Mouse (Mus musculus) hindbrain, embryonic 10.5 days (tissue): ENCODE measurements around the gene Sec24b. TPM values are rescaled to one million over a fixed set of nuclear protein-coding genes. Genes with fewer than 3 reads are reported as not detected.

Experiments
- DNase-seq: peaks from one replicate; pipeline ENCODE4 v3.0.0-alpha.2; 2017; ENCODE audit warnings: low spot score
- H3K27ac ChIP-seq: fragments of 300-500 bp; sonication (generic); 2 replicates; pipeline ENCODE4 v1.5.1; 2016; ENCODE audit warnings: mild to moderate bottlenecking, moderate library complexity
- H3K27me3 ChIP-seq: fragments of 300-500 bp; sonication (generic); 2 replicates; pipeline ENCODE4 v1.6.1; 2016; ENCODE audit warnings: mild to moderate bottlenecking; ENCODE audit not compliant: poor library complexity, insufficient read depth, severe bottlenecking
- H3K36me3 ChIP-seq: fragments of 300-500 bp; sonication (generic); 2 replicates; pipeline ENCODE4 v1.6.1; 2016; ENCODE audit warnings: mild to moderate bottlenecking, moderate library complexity
- H3K4me1 ChIP-seq: fragments of 300-500 bp; sonication (generic); replicated peaks from 2 replicates; pipeline ENCODE4 v1.6.1; 2016; ENCODE audit warnings: mild to moderate bottlenecking
- H3K4me3 ChIP-seq: fragments of 300-500 bp; sonication (generic); 2 replicates; pipeline ENCODE4 v1.5.1; 2016; ENCODE audit warnings: mild to moderate bottlenecking, moderate library complexity
- H3K9me3 ChIP-seq: fragments of 300-500 bp; sonication (generic); 2 replicates; pipeline ENCODE4 v1.6.1; 2016; ENCODE audit warnings: mild to moderate bottlenecking, moderate library complexity
- WGBS: fragments of 180-500 bp; shearing (Covaris S2); methylation state at CpG from one replicate; pipeline ENCODE4 v1.1.7; 2016; 5-methylcytosine and 5-hydroxymethylcytosine counted together
- polyA plus RNA-seq: library from polyadenylated mRNA; unstranded; fragments of >200 nt; fragmentation: Nextera tagmentation; extraction: Ambion mirVana; gene quantifications from 2 replicates; pipeline ENCODE4 v1.2.1, GENCODE M21; 2016

Sec24b gene
- polyA plus RNA-seq, 1 experiment from 2014 or later, result 38.3 TPM

DNA sequence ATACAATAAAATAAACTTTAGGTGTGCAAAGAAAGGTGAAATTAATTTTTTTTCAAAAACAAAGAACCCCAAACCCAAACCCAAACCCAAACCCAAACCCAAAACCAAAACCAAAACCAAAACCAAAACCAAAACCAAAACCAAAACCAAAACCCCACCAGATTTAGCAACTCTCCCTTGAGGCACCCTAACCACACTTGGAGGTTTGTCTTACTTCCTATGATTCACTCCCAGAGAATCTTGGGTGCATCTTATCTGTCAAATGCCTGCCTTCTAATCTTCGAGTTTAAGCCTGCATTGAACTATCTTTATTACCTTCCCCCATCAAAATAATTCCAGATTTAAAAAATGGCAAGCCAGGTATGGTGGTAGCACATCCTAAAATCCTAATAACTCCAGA, 14.4 kb upstream of the Sec24b start:
- WGBS, result 77% methylated on average over 1 of the region's 1 CpGs
- DNase-seq, result no peak
- no peak overlapping the region for H3K27ac ChIP-seq
- H3K4me1 ChIP-seq, result no peaks in the 10 kb centered on the region
- no peaks in the 10 kb centered on the region for H3K27me3 ChIP-seq
- no peak overlapping the region for H3K4me3 ChIP-seq
- no peaks in the 10 kb centered on the region for H3K9me3 ChIP-seq
- no peaks in the 10 kb centered on the region for H3K36me3 ChIP-seq

GRCm38 (mm10) chr3:130073085-130073484, 11.7 kb upstream of the Sec24b start:
- Histone ChIP-seq H3K27ac (no peak overlapping the region), H3K4me3 (no peak overlapping the region), H3K36me3 (no peaks in the 10 kb centered on the region), H3K9me3 (no peaks in the 10 kb centered on the region), H3K27me3 (no peaks in the 10 kb centered on the region), H3K4me1 (no peaks in the 10 kb centered on the region)
- 81% methylated on average over 10 of the region's 10 CpGs for WGBS
- no peak for DNase-seq

DNA sequence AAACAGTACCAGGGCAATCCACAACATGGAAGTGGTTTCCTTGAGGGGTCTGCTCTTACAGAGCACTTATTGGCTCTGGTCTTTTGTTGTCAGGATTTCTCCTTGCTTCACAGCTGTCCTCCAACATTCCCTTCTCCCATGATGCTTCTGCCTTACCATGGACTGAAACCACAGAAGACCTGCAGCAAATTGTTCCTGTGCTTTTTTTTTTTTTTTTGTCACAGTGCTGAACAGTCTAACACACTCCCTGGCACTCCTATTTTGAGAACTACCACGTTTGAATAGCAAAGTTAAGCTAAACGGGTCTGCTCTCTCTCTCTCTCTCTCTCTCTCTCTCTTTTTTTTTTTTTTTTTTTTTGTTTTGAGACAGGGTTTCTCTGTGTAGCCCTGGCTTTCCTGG, 10.6 kb upstream of the Sec24b start:
- Histone ChIP-seq H3K4me3 (no peak overlapping the region), H3K27ac (no peak overlapping the region), H3K4me1 (no peaks in the 10 kb centered on the region), H3K27me3 (no peaks in the 10 kb centered on the region), H3K36me3 (no peaks in the 10 kb centered on the region), H3K9me3 (no peaks in the 10 kb centered on the region)
- no peak for DNase-seq
- WGBS, result 71% methylated on average over 2 of the region's 2 CpGs

- under 1% methylated on average over 90 of the region's 92 CpGs for WGBS
- peak; percentile 90 for DNase-seq
- Histone ChIP-seq H3K27ac (peak overlapping the region; percentile 98), H3K27me3 (no peaks in the 10 kb centered on the region), H3K36me3 (peaks cover 13% of the 10 kb centered on the region), H3K4me3 (peak overlapping the region; percentile 90), H3K9me3 (no peaks in the 10 kb centered on the region), H3K4me1 (peaks cover 41% of the 10 kb centered on the region)
Measured at GRCm38 (mm10) chr3:130060396-130061029, 840 bp downstream of the Sec24b start.

DNA sequence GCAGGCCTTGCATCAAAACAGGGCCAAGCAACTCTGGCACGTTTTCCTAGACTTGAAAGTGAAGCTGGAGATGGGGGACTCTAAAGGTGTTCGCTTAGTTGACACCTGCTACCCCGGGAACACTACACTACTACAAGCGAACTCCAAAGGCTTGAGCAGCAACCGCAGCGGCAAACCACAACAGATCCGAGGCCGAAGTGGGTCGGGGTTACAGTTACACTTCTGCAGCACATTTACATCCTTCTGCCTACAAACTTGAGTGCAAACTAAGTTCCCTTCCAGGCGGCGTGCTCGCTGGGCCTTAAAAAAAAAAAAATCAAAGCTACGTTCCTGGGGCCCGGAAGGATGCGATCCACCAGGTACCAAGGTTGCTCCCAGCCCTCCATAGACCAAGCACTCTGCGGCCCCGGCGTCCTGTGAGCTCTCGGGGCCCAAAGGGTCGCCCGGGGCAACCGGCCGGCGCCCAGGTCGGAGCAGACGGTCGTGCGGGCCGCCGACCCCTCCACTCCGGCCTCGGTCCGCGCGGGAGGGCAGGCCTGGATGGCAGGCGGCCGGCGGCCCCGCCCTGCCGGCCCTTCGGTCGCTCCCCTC, 1.5 kb downstream of the Sec24b start:
- no peaks in the 10 kb centered on the region for H3K27me3 ChIP-seq
- peaks cover 41% of the 10 kb centered on the region for H3K4me1 ChIP-seq
- peak overlapping the region; percentile 98 for H3K27ac ChIP-seq
- peaks cover 13% of the 10 kb centered on the region for H3K36me3 ChIP-seq
- H3K9me3 ChIP-seq, result no peaks in the 10 kb centered on the region
- peak overlapping the region; percentile 90 for H3K4me3 ChIP-seq
- DNase-seq, result no peak
- WGBS, result under 1% methylated on average over 42 of the region's 42 CpGs

- H3K4me1 ChIP-seq, result peaks cover 48% of the 10 kb centered on the region
- 81% methylated on average over 2 of the region's 2 CpGs for WGBS
- no peak for DNase-seq
- peaks cover 22% of the 10 kb centered on the region for H3K36me3 ChIP-seq
- no peak overlapping the region for H3K4me3 ChIP-seq
- no peaks in the 10 kb centered on the region for H3K9me3 ChIP-seq
- no peak overlapping the region for H3K27ac ChIP-seq
- H3K27me3 ChIP-seq, result no peaks in the 10 kb centered on the region
Measured at GRCm38 (mm10) chr3:130058488-130058887, 2.9 kb downstream of the Sec24b start.

DNA sequence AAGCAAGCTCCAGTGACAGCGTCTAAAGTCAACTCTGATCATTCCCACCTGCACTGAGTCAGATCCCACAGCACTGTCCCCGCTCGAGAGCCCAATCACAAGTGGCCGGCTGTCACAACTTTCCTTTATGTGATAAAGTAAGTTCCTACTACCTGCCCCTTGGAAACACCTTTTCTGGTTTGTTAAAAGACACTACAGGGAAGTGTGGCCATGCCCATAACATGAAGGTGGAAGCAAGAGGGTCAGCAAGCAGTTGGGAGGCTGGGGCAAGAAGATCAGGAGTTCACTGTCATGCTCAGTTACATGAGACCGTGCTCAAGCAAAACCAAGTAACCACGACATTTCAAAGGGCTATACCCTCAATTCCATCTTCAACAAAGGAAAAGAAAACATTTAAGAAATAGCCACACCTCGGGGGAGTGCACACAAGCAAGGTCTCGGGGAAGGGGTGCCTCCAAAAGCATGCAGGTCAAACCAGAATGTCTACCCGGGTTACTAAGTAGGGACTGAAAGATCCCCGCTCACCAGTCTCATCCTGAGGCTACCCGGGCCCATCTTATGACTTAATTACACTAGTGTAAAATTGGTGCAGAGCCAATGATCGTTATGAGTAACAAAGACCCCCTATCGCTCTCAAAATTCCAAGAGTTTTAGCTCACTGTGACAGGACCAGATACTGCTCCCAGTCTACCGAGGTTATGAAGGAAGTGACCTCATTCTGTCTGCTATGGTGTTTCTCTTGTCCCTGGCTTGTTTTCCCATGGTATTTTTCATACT, 3.6 kb downstream of the Sec24b start:
- H3K27ac ChIP-seq, result no peak overlapping the region; the same call in 1 of the 2 replicates
- peaks cover 54% of the 10 kb centered on the region for H3K4me1 ChIP-seq
- no peaks in the 10 kb centered on the region for H3K27me3 ChIP-seq
- peaks cover 22% of the 10 kb centered on the region for H3K36me3 ChIP-seq
- WGBS, result 87% methylated on average over 14 of the region's 14 CpGs
- no peak for DNase-seq
- no peaks in the 10 kb centered on the region for H3K9me3 ChIP-seq
- no peak overlapping the region for H3K4me3 ChIP-seq

DNA sequence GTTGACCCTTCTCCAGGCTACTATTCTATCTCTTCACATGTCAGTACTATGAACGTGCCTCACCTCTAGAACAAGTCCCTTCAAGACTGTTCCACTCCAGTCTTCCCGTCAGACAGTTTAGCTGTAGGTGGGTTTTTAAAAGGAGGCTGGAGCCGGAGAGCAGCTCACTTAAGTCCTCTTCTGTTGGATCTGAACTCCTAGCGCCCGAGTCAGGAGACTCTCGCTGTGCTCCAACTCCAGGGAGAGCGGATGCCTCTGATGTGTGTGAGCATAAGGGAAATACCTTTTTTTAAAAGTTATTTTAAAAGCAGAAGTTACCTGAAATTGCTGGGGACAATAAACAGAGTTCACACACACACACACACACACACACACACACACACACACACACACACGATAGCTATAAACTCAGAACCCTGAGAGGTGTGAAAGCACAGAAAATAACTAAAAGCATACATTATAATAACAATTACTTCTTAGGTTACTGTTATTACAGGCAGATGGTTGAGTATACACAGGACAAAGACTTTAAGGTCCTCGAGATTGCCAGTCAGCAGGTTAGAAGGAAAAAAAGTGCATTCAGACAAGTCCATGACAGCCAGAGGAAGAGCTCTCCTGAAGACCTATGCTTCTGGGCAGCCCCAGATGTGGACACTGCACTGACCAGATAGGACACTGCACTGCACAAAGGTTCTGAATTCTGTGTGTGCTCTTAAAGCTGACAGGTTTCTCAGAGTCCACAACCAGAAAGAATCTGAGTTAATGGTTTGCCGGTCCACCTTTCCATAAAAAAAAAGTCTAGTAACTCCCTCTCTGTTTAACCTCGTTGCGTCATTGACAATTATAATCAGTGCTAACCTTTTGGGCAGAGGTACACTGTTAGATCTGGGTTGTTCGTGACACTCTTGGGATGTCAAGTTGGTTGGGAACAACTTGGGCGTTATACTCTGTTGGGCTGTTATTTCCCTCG, 5.7 kb downstream of the Sec24b start:
- H3K4me3 ChIP-seq, result no peak overlapping the region

DNA sequence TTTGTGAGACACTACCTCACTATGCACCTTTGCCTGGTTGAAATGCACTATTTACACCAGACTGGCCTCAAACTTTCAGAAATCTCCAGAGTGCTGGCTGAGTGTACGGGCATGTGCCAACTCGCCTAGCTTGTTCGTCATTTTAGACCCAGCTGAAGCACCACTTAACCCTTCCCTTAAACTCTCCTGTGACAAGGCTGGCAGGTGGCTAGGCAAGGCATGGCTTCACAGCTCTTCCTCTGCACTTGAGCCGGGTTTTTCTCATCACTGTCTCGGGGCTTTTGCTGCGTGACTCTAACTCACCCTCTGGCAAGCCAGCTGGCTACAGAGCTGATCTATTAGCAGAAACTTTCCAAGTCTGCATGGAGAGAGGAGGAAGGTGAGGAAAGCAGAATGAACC, 6.8 kb downstream of the Sec24b start:
- H3K36me3 ChIP-seq, result peaks cover 38% of the 10 kb centered on the region
- no peak overlapping the region for H3K4me3 ChIP-seq
- H3K27me3 ChIP-seq, result no peaks in the 10 kb centered on the region
- 84% methylated on average over 6 of the region's 6 CpGs for WGBS
- no peaks in the 10 kb centered on the region for H3K9me3 ChIP-seq
- no peak for DNase-seq
- peaks cover 42% of the 10 kb centered on the region for H3K4me1 ChIP-seq
- H3K27ac ChIP-seq, result no peak overlapping the region

More for the DNA sequence above, 5.7 kb downstream of the Sec24b start:
- 91% methylated on average over 15 of the region's 15 CpGs for WGBS
- no peak for DNase-seq
- H3K27me3 ChIP-seq, result no peaks in the 10 kb centered on the region
- peaks cover 46% of the 10 kb centered on the region for H3K4me1 ChIP-seq
- H3K36me3 ChIP-seq, result peaks cover 32% of the 10 kb centered on the region
- H3K9me3 ChIP-seq, result no peaks in the 10 kb centered on the region
- H3K27ac ChIP-seq, result no peak overlapping the region

DNA sequence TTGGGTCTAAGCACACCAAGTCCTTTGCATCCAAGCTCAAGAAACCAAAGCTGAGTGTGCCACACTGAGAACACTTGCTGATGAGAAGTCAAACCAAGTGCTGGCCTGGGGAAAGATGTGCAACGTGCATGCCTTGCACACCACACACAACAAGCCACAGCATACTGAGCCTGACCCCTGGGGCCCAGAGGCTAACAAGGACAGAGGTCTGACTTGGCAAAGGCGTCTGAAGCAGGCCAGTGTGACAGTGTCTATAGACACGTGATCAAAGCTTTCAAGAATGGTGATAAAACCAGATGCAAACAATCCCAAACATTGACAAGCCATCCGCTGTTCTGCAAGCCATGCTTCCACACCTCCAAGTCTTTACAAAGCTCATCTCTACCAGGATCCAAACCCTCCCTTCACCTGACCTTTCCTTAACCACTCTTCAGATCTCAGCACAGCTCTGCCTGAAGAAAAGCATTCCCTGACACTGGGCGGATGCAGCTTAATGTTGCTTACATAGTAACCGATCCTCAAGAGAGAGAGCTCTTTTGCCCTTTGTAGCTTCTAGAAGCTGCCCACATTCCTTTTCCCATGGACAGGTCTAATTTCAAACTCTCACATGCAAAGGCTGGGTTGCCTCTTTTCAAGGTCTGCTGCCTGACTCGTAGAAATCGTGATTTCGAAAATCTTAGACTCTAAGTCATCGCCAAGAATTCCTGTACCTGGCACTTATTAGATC, 7.8 kb downstream of the Sec24b start:
- peaks cover 42% of the 10 kb centered on the region for H3K36me3 ChIP-seq
- H3K27me3 ChIP-seq, result no peaks in the 10 kb centered on the region

GRCm38 (mm10) chr3:130052541-130053298, 8.6 kb downstream of the Sec24b start:
- Histone ChIP-seq H3K9me3 (no peaks in the 10 kb centered on the region), H3K36me3 (peaks cover 45% of the 10 kb centered on the region), H3K4me3 (no peak overlapping the region), H3K27ac (no peak overlapping the region), H3K27me3 (no peaks in the 10 kb centered on the region), H3K4me1 (peaks cover 24% of the 10 kb centered on the region)
- 85% methylated on average over 6 of the region's 6 CpGs for WGBS
- no peak for DNase-seq

More for the DNA sequence above, 7.8 kb downstream of the Sec24b start:
- Histone ChIP-seq H3K4me3 (no peak overlapping the region), H3K4me1 (peaks cover 32% of the 10 kb centered on the region), H3K27ac (no peak overlapping the region), H3K9me3 (no peaks in the 10 kb centered on the region)
- DNase-seq, result no peak
- WGBS, result 61% methylated on average over 10 of the region's 10 CpGs
